Mouse (Mus musculus) erythroid progenitor cell, adult 5-6 weeks (primary cell): ENCODE measurements around the gene Aaed1. TPM values are rescaled to one million over a fixed set of nuclear protein-coding genes. Genes with fewer than 3 reads are reported as not detected.
A peak's percentile ranks its signal among the peaks of the same experiment; 100 is the strongest.

Experiments
- ATAC-seq: replicated peaks from 2 replicates; pipeline ENCODE4 v1.8.0; 2016; ENCODE audit warnings: moderate number of reproducible peaks, mild to moderate bottlenecking, moderate TSS enrichment, inconsistent platforms; ENCODE audit not compliant: poor library complexity, low FRiP score, severe bottlenecking
- total RNA-seq, 2 experiments: library from RNA; stranded (forward) in 1 of 2; stranded (reverse) in 1 of 2; fragments of 150-400 nt in 1 of 2; fragments of 186-747, 209-891 nt in 1 of 2; gene quantifications; 2 replicates each; pipeline versions ENCODE4 v1.2.3 to v1.2.4; 2015 to 2017; ENCODE audit warnings: low replicate concordance in 2 of 2

Aaed1 gene
- total RNA-seq (2015; ENCODE audit: low replicate concordance) (4.2 and 11.9 TPM in 2 replicates), total RNA-seq (2017; ENCODE audit: low replicate concordance) (6.2 and 10.5 TPM in 2 replicates)

GRCm38 (mm10) chr13:64312024-64312915 lies at the start of gene Aaed1:
Aaed1 (minus strand) TSS chr13:64312710.
- peak; percentile 84 for ATAC-seq

GRCm38 (mm10) chr13:64362139-64362538 lies 49.6 kb upstream of the Aaed1 start:
- ATAC-seq = no peak

- no peak for ATAC-seq
Measured at GRCm38 (mm10) chr13:64361020-64361419, 48.5 kb upstream of the Aaed1 start.

GRCm38 (mm10) chr13:64359702-64360101 lies 47.2 kb upstream of the Aaed1 start:
- no peak for ATAC-seq

- ATAC-seq = no peak
Measured at GRCm38 (mm10) chr13:64358476-64358875, 46.0 kb upstream of the Aaed1 start.

GRCm38 (mm10) chr13:64357389-64357788 lies 44.9 kb upstream of the Aaed1 start:
- no peak for ATAC-seq

GRCm38 (mm10) chr13:64349474-64349873 lies 37.0 kb upstream of the Aaed1 start:
- no peak for ATAC-seq

- ATAC-seq = 0 out of 2 replicates have a peak, but pooled peaks have one; percentile 39
Measured at GRCm38 (mm10) chr13:64344082-64344501, 31.6 kb upstream of the Aaed1 start.

GRCm38 (mm10) chr13:64343598-64343997 lies 31.1 kb upstream of the Aaed1 start:
- ATAC-seq = no peak

GRCm38 (mm10) chr13:64335546-64336132 lies 23.1 kb upstream of the Aaed1 start:
- no peak for ATAC-seq

- ATAC-seq = no peak
Measured at GRCm38 (mm10) chr13:64333102-64333501, 20.6 kb upstream of the Aaed1 start.

GRCm38 (mm10) chr13:64332321-64332720 lies 19.8 kb upstream of the Aaed1 start:
- no peak for ATAC-seq

- no peak for ATAC-seq
Measured at GRCm38 (mm10) chr13:64322561-64323281, 10.2 kb upstream of the Aaed1 start.

- ATAC-seq = no peak
Measured at GRCm38 (mm10) chr13:64320334-64320733, 7.8 kb upstream of the Aaed1 start.

- no peak for ATAC-seq
Measured at GRCm38 (mm10) chr13:64319782-64320181, 7.3 kb upstream of the Aaed1 start.

GRCm38 (mm10) chr13:64318355-64318754 lies 5.8 kb upstream of the Aaed1 start:
- ATAC-seq = no peak

- no peak for ATAC-seq
Measured at GRCm38 (mm10) chr13:64315483-64316050, 3.1 kb upstream of the Aaed1 start.

- ATAC-seq = no peak
Measured at GRCm38 (mm10) chr13:64314041-64314440, 1.5 kb upstream of the Aaed1 start.

GRCm38 (mm10) chr13:64312916-64313289 lies 393 bp upstream of the Aaed1 start:
- ATAC-seq = no peak

- ATAC-seq = no peak
Measured at GRCm38 (mm10) chr13:64311266-64311665, 1.2 kb downstream of the Aaed1 start.
